Mouse (Mus musculus) bone marrow macrophage, adult 2 months (primary cell): Measurements from ENCODE around the gene Evc.

Experiments used
- CTCF ChIP-seq: IDR thresholded peaks from 2 replicates; pipeline ENCODE4 v1.5.1; 2012; ENCODE audit warnings: low read depth, mild to moderate bottlenecking, low read length, moderate library complexity
- POLR2A ChIP-seq: IDR thresholded peaks from 2 replicates; pipeline ENCODE4 v1.6.1; 2012; ENCODE audit warnings: mild to moderate bottlenecking, low read depth, low read length, borderline replicate concordance

GRCm38 (mm10) chr5:37380641-37381040 is 43.9 kb upstream of the Evc start:
- no peak for TF ChIP-seq CTCF
- TF ChIP-seq POLR2A: no peak
